9 mouse cellular contexts compared by ENCODE assay signal in the genomic region with DNA sequence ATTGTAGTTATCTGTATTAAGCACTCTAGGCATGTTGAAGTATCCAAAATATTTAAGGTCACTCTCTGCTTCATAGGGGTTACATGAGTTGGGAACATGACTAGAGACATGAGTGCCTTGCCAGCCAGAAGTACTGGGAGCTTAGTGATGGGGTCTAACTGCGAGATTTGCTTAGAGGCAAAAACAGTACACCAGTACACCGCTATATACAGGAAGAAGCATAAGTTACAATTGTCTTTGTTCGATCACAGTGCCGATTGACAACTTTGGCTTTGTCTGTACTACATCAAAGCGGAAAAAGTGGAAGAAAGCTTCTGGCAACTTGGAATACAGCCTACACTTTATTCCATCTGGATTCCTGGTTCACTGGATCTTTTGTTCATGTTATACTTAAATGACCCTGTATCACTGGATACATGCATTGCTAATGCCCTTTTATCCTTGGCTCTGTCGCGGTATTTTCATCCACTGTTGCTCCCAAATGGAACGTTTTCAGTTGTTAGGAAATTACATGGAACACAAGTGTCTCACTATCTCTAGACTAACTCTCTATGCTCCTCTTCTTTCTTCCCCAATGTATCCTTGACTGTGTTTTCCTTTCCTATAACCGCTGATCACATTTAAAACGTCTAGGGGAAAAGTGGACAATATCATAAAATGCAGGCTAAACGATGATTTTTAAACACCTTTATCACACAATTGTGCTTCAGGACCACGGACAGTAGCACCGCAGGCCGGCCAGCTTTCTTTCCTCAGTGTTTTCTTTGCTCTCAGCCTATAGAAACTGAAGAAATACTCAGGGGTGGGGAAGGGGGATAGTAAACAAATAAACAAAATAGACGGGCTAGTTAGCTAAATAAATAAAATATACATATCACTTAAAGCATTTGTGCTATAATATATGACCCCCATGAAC. TPM values are rescaled to one million over a fixed set of nuclear protein-coding genes. Genes with fewer than 3 reads are reported as not detected.
DNase-seq lines count a peak whose midpoint lies in the region; ATAC-seq and TF ChIP-seq lines count a peak whose summit lies in the region.
"Had no signal": no experiment of that assay in that cellular context is flagged by ENCODE, and none has a peak within 500 bp of the region (broad histone marks: within the 10 kb centered on the region; RNA-seq: fewer than 3 reads in every experiment).

No protein-coding gene starts in this region.

- H3K4me3 ChIP-seq in forebrain, embryonic 10.5 days = peak overlapping the region; percentile 64
- peak overlapping the region; percentile 46; the same call in 1 of the 2 replicates for H3K4me3 ChIP-seq in limb, embryonic 14.5 days (replicated peaks; ENCODE audit: low read length)

- DNase-seq in adrenal gland, postnatal 25 days = peak; percentile 3
- DNase-seq in adrenal gland, adult 18-20 months (ENCODE audit: low spot score in 2 of 2) = no peak
- peak; percentile 3 for DNase-seq in 3T3-L1 (ENCODE audit: low read depth, low spot score)
- no peak for DNase-seq in forebrain, embryonic 10.5 days (ENCODE audit: extremely low spot score, low spot score)
- no peak for DNase-seq in limb, embryonic 14.5 days (ENCODE audit: low spot score)
- DNase-seq in urinary bladder, postnatal 36 days (ENCODE audit: low spot score in 2 of 2) = no peak
- DNase-seq in right cerebral cortex, adult 2 months (ENCODE audit: low spot score in 2 of 2) = no peak

- no peaks in the 10 kb centered on the region for H3K27me3 ChIP-seq in forebrain, embryonic 10.5 days (ENCODE audit: poor library complexity, severe bottlenecking)
- H3K27me3 ChIP-seq in limb, embryonic 14.5 days (ENCODE audit: control insufficient read depth, insufficient read depth, low read length) = no peaks in the 10 kb centered on the region

- peak overlapping the region; percentile 88 for H3K27ac ChIP-seq in forebrain, embryonic 10.5 days
- H3K27ac ChIP-seq in limb, embryonic 14.5 days (replicated peaks; ENCODE audit: low read depth, low read length) = no peak overlapping the region

- peaks cover 28% of the 10 kb centered on the region for H3K4me1 ChIP-seq in forebrain, embryonic 10.5 days
- no peaks in the 10 kb centered on the region for H3K4me1 ChIP-seq in limb, embryonic 14.5 days (ENCODE audit: control insufficient read depth, insufficient read depth, low read length)

- peak overlapping the region; percentile 77; the same call in 1 of the 2 replicates for H3K4me2 ChIP-seq in limb, embryonic 14.5 days (replicated peaks; ENCODE audit: low read depth, low read length, severe bottlenecking)

- ATAC-seq in limb, embryonic 14.5 days (ENCODE audit: low FRiP score, low read depth) = no peak
- no peak for ATAC-seq in activated CD4-positive, CD25-positive, alpha-beta regulatory T cell, adult 4 months

- H3K9me3 ChIP-seq in forebrain, embryonic 10.5 days = no peaks in the 10 kb centered on the region
- no peaks in the 10 kb centered on the region for H3K9me3 ChIP-seq in limb, embryonic 14.5 days (ENCODE audit: control insufficient read depth, low read length)

- TF ChIP-seq POLR2A in limb, embryonic 14.5 days (IDR thresholded peaks at IDR 0.05; ENCODE audit: borderline replicate concordance, extremely low read depth, insufficient read depth, insufficient read length) = no peak

- H3K9ac ChIP-seq in limb, embryonic 14.5 days (ENCODE audit: low read depth, low read length, severe bottlenecking) = no peak overlapping the region

- H3K36me3 ChIP-seq in forebrain, embryonic 10.5 days (replicated peaks) = no peaks in the 10 kb centered on the region
- no peaks in the 10 kb centered on the region for H3K36me3 ChIP-seq in limb, embryonic 14.5 days (ENCODE audit: control insufficient read depth, insufficient read depth, low read length)

- 12% methylated on average over 15 of the region's 15 CpGs for WGBS in forebrain, embryonic 10.5 days
- WGBS in limb, embryonic 14.5 days = 16% methylated on average over 15 of the region's 15 CpGs

RNA-seq across cellular contexts. Expression of gene Ctnna2, which starts 0.9 kb away (rescaled TPM):
- 1.5 and 2.6 TPM in 2 replicates for total RNA-seq in adrenal gland, postnatal 25 days (2021)
- 1 to 10 TPM; 2.6 to 3.5 TPM for total RNA-seq in adrenal gland, adult 18-20 months (2021)
- 12.8 and 16.1 TPM in 2 replicates for polyA plus RNA-seq in forebrain, embryonic 10.5 days (2016; fragmentation: Nextera tagmentation; extraction: Ambion mirVana)
- 1.7 and 2.7 TPM in 2 replicates for polyA plus RNA-seq in limb, embryonic 14.5 days (2012; rRNA removed)
- 1.7 and 1.9 TPM in 2 replicates for polyA plus RNA-seq in limb, embryonic 14.5 days (2014; fragmentation: Nextera tagmentation; extraction: Ambion mirVana)
- polyA plus RNA-seq in activated CD4-positive, CD25-positive, alpha-beta regulatory T cell, adult 4 months (2017; shearing (Covaris generic)) = under 1 TPM in 1 of 2 experiments, not detected in 1; 0.13 TPM
- total RNA-seq: common myeloid progenitor, adult 5-6 weeks had no signal

Comparison
In these comparisons a context has a peak if more than half of its experiments do, and no peak if none do; other contexts are left out.
1. DNase-seq: peak in adrenal gland, postnatal 25 days (single experiment) and 3T3-L1 (single experiment); none in adrenal gland, adult 18-20 months (0 of 2), forebrain, embryonic 10.5 days (single experiment), limb, embryonic 14.5 days (single experiment), urinary bladder, postnatal 36 days (0 of 2) and right cerebral cortex, adult 2 months (0 of 2).